Mouse (Mus musculus): ENCODE measurements around the gene Med26. TPM values are rescaled to one million over a fixed set of nuclear protein-coding genes. Genes with fewer than 3 reads are reported as not detected.
A peak's percentile ranks its signal among the peaks of the same experiment; 100 is the strongest.

Gene Med26
- polyA plus RNA-seq, 1 experiment from 2014 or later: 8.0 TPM

GRCm38 (mm10) chr8:72485456-72486199, 62.4 kb downstream of the Med26 start:
- Histone ChIP-seq H3K36me3 (peaks cover 92% of the 10 kb centered on the region), H3K27me3 (no peaks in the 10 kb centered on the region), H3K9me3 (replicated peaks) (no peaks in the 10 kb centered on the region), H3K4me2 (no peak overlapping the region), H3K27ac (peak overlapping the region; percentile 23; the same call in 1 of the 2 replicates), H3K9ac (no peak overlapping the region), H3K4me3 (replicated peaks) (no peak overlapping the region), H3K4me1 (replicated peaks) (peaks cover 31% of the 10 kb centered on the region)
- no peak for DNase-seq
- 0 out of 2 replicates have a peak, but pooled peaks have one; percentile 30 for ATAC-seq (ENCODE audit: low read depth)
- WGBS (ENCODE audit: insufficient replicate concordance): 47% methylated on average over 6 of the region's 6 CpGs

GRCm38 (mm10) chr8:72474826-72475546, 73.1 kb downstream of the Med26 start, which contains the start of gene Cherp:
Gene Cherp (minus strand): TSS chr8:72475226.
- DNase-seq: peak; percentile 96
- Histone ChIP-seq H3K36me3 (peaks cover 46% of the 10 kb centered on the region), H3K9ac (peak within 1 kb of the TSS; percentile 89), H3K9me3 (replicated peaks) (no peaks in the 10 kb centered on the region), H3K27me3 (no peaks in the 10 kb centered on the region), H3K4me2 (peak within 1 kb of the TSS; percentile 98), H3K4me1 (replicated peaks) (peaks cover 47% of the 10 kb centered on the region), H3K4me3 (replicated peaks) (peak within 1 kb of the TSS; percentile 77), H3K27ac (peak within 1 kb of the TSS; percentile 91)
- peak; percentile 94 for ATAC-seq (ENCODE audit: low read depth)
- WGBS (ENCODE audit: insufficient replicate concordance): under 1% methylated on average over 80 of the region's 80 CpGs

- ATAC-seq (ENCODE audit: low read depth) (no peak), DNase-seq (no peak)
- 90% methylated on average over 7 of the region's 7 CpGs for WGBS (ENCODE audit: insufficient replicate concordance)
- Histone ChIP-seq H3K27me3 (no peaks in the 10 kb centered on the region), H3K4me2 (no peak overlapping the region), H3K9me3 (replicated peaks) (no peaks in the 10 kb centered on the region), H3K4me1 (replicated peaks) (peaks cover 26% of the 10 kb centered on the region), H3K27ac (no peak overlapping the region), H3K4me3 (replicated peaks) (no peak overlapping the region), H3K9ac (no peak overlapping the region), H3K36me3 (peaks cover 80% of the 10 kb centered on the region)
Measured at GRCm38 (mm10) chr8:72470684-72471083, 77.4 kb downstream of the Med26 start.

GRCm38 (mm10) chr8:72469984-72470383, 78.1 kb downstream of the Med26 start:
- no peaks in the 10 kb centered on the region for H3K9me3 ChIP-seq (replicated peaks)
- DNase-seq (no peak), ATAC-seq (ENCODE audit: low read depth) (no peak)
- 83% methylated on average over 8 of the region's 8 CpGs for WGBS (ENCODE audit: insufficient replicate concordance)
- no peak overlapping the region for H3K4me3 ChIP-seq (replicated peaks)
- no peaks in the 10 kb centered on the region for H3K27me3 ChIP-seq
- H3K4me1 ChIP-seq (replicated peaks): peaks cover 22% of the 10 kb centered on the region
- no peak overlapping the region for H3K4me2 ChIP-seq
- H3K27ac ChIP-seq: no peak overlapping the region
- H3K9ac ChIP-seq: no peak overlapping the region
- peaks cover 87% of the 10 kb centered on the region for H3K36me3 ChIP-seq

GRCm38 (mm10) chr8:72469243-72469642, 78.8 kb downstream of the Med26 start:
- no peak for ATAC-seq (ENCODE audit: low read depth)
- Histone ChIP-seq H3K27me3 (no peaks in the 10 kb centered on the region), H3K4me1 (replicated peaks) (peaks cover 19% of the 10 kb centered on the region), H3K4me2 (no peak overlapping the region), H3K9ac (no peak overlapping the region), H3K36me3 (peaks cover 94% of the 10 kb centered on the region), H3K27ac (no peak overlapping the region), H3K9me3 (replicated peaks) (no peaks in the 10 kb centered on the region), H3K4me3 (replicated peaks) (no peak overlapping the region)
- 69% methylated on average over 2 of the region's 2 CpGs for WGBS (ENCODE audit: insufficient replicate concordance)
- DNase-seq: no peak

- DNase-seq (no peak), ATAC-seq (ENCODE audit: low read depth) (no peak)
- WGBS (ENCODE audit: insufficient replicate concordance): 93% methylated on average over 10 of the region's 10 CpGs
Measured at GRCm38 (mm10) chr8:72464211-72464610, 83.9 kb downstream of the Med26 start.

GRCm38 (mm10) chr8:72459881-72460533, 88.1 kb downstream of the Med26 start:
- 85% methylated on average over 4 of the region's 4 CpGs for WGBS (ENCODE audit: insufficient replicate concordance)
- no peaks in the 10 kb centered on the region for H3K27me3 ChIP-seq
- ATAC-seq (ENCODE audit: low read depth) (no peak), DNase-seq (no peak)
- no peak overlapping the region for H3K4me2 ChIP-seq
- H3K36me3 ChIP-seq: peaks cover 74% of the 10 kb centered on the region
- no peak overlapping the region for H3K4me3 ChIP-seq (replicated peaks)
- no peak overlapping the region for H3K27ac ChIP-seq
- H3K9me3 ChIP-seq (replicated peaks): no peaks in the 10 kb centered on the region
- H3K4me1 ChIP-seq (replicated peaks): no peaks in the 10 kb centered on the region
- H3K9ac ChIP-seq: no peak overlapping the region

More at GRCm38 (mm10) chr8:72464211-72464610, 83.9 kb downstream of the Med26 start:
- peaks cover 100% of the 10 kb centered on the region for H3K36me3 ChIP-seq
- no peak overlapping the region for H3K4me3 ChIP-seq (replicated peaks)
- no peak overlapping the region for H3K27ac ChIP-seq
- H3K4me1 ChIP-seq (replicated peaks): no peaks in the 10 kb centered on the region
- no peaks in the 10 kb centered on the region for H3K27me3 ChIP-seq
- H3K4me2 ChIP-seq: no peak overlapping the region
- no peaks in the 10 kb centered on the region for H3K9me3 ChIP-seq (replicated peaks)
- H3K9ac ChIP-seq: no peak overlapping the region

GRCm38 (mm10) chr8:72458457-72458856, 89.6 kb downstream of the Med26 start:
- no peaks in the 10 kb centered on the region; the same call in 1 of the 2 replicates for H3K9me3 ChIP-seq (replicated peaks)
- WGBS (ENCODE audit: insufficient replicate concordance): 86% methylated on average over 6 of the region's 6 CpGs
- ATAC-seq (ENCODE audit: low read depth) (no peak), DNase-seq (no peak)
- H3K36me3 ChIP-seq: peaks cover 72% of the 10 kb centered on the region
- H3K9ac ChIP-seq: no peak overlapping the region
- H3K4me1 ChIP-seq (replicated peaks): no peaks in the 10 kb centered on the region
- H3K27me3 ChIP-seq: no peaks in the 10 kb centered on the region
- no peak overlapping the region for H3K4me2 ChIP-seq
- H3K27ac ChIP-seq: no peak overlapping the region
- no peak overlapping the region for H3K4me3 ChIP-seq (replicated peaks)

GRCm38 (mm10) chr8:72457806-72458205, 90.3 kb downstream of the Med26 start:
- H3K4me1 ChIP-seq (replicated peaks): no peaks in the 10 kb centered on the region
- ATAC-seq (ENCODE audit: low read depth): no peak
- H3K27ac ChIP-seq: no peak overlapping the region
- WGBS (ENCODE audit: insufficient replicate concordance): 77% methylated on average over 3 of the region's 3 CpGs
- H3K36me3 ChIP-seq: peaks cover 72% of the 10 kb centered on the region
- H3K9me3 ChIP-seq (replicated peaks): no peaks in the 10 kb centered on the region; the same call in 1 of the 2 replicates
- no peak overlapping the region for H3K9ac ChIP-seq
- no peak overlapping the region for H3K4me2 ChIP-seq
- H3K4me3 ChIP-seq (replicated peaks): no peak overlapping the region
- no peaks in the 10 kb centered on the region for H3K27me3 ChIP-seq
- no peak for DNase-seq

GRCm38 (mm10) chr8:72455317-72455716, 92.8 kb downstream of the Med26 start:
- H3K9ac ChIP-seq: no peak overlapping the region
- no peak for ATAC-seq (ENCODE audit: low read depth)
- 75% methylated on average over 4 of the region's 4 CpGs for WGBS (ENCODE audit: insufficient replicate concordance)
- H3K27me3 ChIP-seq: no peaks in the 10 kb centered on the region
- peaks cover 61% of the 10 kb centered on the region for H3K36me3 ChIP-seq
- peaks cover 11% of the 10 kb centered on the region for H3K4me1 ChIP-seq (replicated peaks)
- DNase-seq: no peak
- no peak overlapping the region for H3K4me3 ChIP-seq (replicated peaks)
- H3K9me3 ChIP-seq (replicated peaks): no peaks in the 10 kb centered on the region; the same call in 1 of the 2 replicates
- no peak overlapping the region for H3K4me2 ChIP-seq
- H3K27ac ChIP-seq: no peak overlapping the region

GRCm38 (mm10) chr8:72453904-72454303, 94.2 kb downstream of the Med26 start:
- H3K4me3 ChIP-seq (replicated peaks): no peak overlapping the region
- H3K27me3 ChIP-seq: no peaks in the 10 kb centered on the region
- 83% methylated on average over 2 of the region's 2 CpGs for WGBS (ENCODE audit: insufficient replicate concordance)
- peaks cover 11% of the 10 kb centered on the region for H3K4me1 ChIP-seq (replicated peaks)
- H3K27ac ChIP-seq: no peak overlapping the region
- no peak overlapping the region for H3K9ac ChIP-seq
- H3K9me3 ChIP-seq (replicated peaks): no peaks in the 10 kb centered on the region; the same call in 1 of the 2 replicates
- DNase-seq (no peak), ATAC-seq (ENCODE audit: low read depth) (no peak)
- H3K4me2 ChIP-seq: no peak overlapping the region
- peaks cover 61% of the 10 kb centered on the region for H3K36me3 ChIP-seq
